Mouse (Mus musculus) A20 (cell line): ENCODE results near the gene Ccdc105.

Experiments
- DNase-seq: peaks from one replicate; pipeline ENCODE4 v3.0.0-alpha.2; 2011; ENCODE audit warnings: low read depth, low spot score

The Ccdc105 gene

DNA sequence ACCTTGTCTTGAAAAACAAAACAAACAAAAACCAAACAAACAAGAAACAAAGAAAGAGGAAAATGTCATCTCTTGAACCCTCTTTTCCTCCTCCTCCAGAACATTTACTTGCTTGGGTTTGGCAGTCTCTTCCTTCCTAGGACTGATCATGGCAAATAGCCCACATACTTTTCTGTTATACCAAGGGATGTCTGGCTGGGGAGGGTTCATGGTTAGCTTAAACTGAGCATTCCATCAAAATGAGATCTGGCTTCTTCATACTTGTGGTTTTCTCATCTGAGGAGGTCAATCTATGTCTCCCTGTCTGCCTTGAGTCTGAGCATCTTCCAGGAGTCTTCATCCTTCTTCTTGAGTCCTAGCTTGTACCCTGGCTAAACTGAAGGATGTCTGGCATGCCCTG, 36.6 kb downstream of the Ccdc105 start:
- DNase-seq: no peak

- no peak for DNase-seq
These were observed 37.7 kb downstream of the Ccdc105 start for GRCm38 (mm10) chr10:78715156-78715555.

DNA sequence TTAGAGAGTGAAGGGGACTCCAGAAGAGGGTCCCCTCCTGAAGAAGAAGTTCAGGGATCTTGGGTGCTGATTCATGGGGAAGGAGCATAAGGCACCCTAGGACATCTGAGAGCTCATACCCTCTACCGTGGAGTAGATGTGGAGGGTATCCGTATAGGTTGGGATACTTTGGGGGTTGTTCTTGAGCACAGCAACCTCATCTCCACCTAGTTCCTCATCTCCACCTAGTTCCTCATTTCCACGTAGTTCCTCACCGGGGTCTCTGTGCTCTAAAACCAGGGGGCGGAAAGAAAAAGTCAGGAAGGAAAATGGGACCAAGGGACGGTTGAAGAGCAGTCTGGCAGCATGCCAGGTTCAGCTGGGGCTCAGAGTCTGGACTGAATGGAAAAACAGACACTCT, 38.7 kb downstream of the Ccdc105 start:
- DNase-seq: no peak

DNA sequence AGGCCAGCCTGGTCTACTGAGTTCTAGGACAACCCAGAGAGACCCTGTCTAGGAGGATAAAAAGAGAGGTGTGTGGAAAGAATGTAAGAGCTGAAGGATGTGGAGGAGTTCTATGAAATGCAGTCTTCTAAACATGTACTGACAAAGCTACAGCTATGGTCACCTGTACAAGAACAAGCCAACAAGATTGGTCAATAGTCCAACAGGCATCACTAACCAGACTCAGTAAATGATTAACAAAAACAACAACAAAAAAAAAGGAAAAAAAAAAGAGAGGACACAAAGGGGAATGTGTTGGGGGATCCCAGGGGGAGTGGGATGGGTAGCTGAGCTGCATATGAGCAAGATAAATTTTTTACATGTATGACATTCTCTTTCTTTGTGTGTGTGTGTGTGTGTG, 42.2 kb downstream of the Ccdc105 start:
- DNase-seq: no peak

GRCm38 (mm10) chr10:78700881-78701280, 52.0 kb downstream of the Ccdc105 start:
- DNase-seq: no peak
